Mouse (Mus musculus) pancreas, adult 10 weeks (tissue): Measurements from ENCODE around the gene Gm28729. TPM values are rescaled to one million over a fixed set of nuclear protein-coding genes. Genes with fewer than 3 reads are reported as not detected.

Experiments
- polyA plus RNA-seq: library from polyadenylated mRNA; stranded (reverse); fragments of 350-450 nt; fragmentation: Illumina TruSeq; extraction: RNeasy Lipid Tissue Mini Kit (QIAGEN cat#74804); gene quantifications from one replicate; pipeline ENCODE4 v1.2.3, GENCODE M21; 2015; ENCODE audit warnings: low read depth, low replicate concordance; ENCODE audit not compliant: insufficient read depth

Gene Gm28729
- not detected for polyA plus RNA-seq

DNA sequence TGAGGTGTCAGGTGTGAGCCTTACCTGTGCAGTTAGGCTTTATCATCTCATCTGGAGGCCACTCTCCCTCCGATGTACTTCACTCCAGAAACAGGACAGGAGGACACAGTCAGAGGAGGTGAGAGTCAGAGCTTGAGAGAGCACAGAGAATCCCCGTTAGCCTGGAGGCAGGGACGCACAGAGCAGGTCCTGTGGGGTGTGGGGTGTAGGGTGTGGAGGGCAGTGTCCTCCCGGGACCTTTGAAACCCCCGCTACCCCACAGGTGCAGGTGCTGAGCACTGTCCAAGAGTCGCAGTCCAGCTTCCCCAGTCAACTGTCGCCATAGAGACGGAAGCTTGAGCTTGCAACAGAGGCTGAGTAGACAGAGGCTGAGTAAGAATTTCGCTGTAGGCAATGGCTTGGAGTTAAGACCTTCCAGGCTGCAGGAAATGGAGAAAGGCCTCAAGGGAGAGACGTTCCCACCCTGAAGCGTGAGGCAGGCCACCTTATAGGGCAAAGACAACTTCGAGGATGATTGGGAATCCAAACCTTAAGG is at the start of gene Gm28729:
Gene Gm28729 (minus strand): TSS at position 293 of the 535 bp plus-strand sequence.

DNA sequence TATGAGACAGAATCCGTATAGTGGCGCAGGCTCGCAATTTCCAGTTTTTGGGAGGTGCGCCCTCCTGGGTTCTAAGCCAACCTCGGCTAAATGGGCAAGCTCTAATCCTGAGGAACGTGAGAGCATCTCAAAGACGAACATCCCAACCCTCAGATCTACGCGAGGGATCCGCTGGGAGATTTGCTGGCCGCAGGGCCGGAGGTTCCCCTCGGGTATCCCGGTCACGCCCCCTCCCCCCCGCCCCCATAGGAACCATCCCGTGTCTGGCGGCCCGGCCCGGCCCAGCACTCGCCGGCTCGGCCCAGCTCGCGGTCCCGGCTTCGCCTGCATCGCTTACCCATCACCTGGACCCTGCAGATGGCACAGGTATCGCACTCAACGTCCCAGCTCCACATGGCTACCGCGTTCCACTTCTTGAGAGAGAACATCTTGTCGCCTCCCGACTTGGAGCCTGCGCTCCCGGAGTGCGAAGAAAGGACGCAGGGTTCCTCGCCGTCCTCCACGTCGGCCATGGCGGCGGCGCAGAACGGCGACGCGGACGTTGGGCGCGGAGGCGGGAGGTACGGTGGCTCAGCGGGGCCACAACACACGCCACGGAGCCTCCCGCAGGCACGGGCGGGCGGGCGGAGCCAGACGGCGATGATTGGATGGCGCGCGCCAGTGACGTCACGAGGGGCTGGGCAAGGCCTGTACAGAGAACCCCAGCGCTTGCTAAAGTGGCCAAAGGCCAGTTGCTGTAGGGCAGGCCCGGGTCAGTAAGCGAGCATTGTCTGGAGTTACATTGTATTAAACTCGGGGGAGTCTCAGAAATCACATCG is 46.8 kb downstream of the Gm28729 start, which contains the start of gene Rnf7:
Gene Rnf7 (minus strand): TSS at position 605 of the 818 bp plus-strand sequence.

Other genes starting within 250 kb of the Gm28729 start
- 29.9 TPM for gene Atp1b3, start 160.8 kb downstream of the Gm28729 start, polyA plus RNA-seq
- 25.4 TPM for gene Rnf7, start 46.6 kb downstream of the Gm28729 start, polyA plus RNA-seq
- gene Rasa2, start 106.4 kb upstream of the Gm28729 start, polyA plus RNA-seq: 2.2 TPM
- 3.1 TPM for gene Zbtb38, start 227.6 kb upstream of the Gm28729 start, polyA plus RNA-seq